Mouse (Mus musculus) liver, embryonic 13.5 days (tissue): ENCODE data around the gene Dytn. TPM values are rescaled to one million over a fixed set of nuclear protein-coding genes. Genes with fewer than 3 reads are reported as not detected.
A peak's percentile ranks its signal among the peaks of the same experiment; 100 is the strongest.
"Not testable (repeated sequence)": the region's sequence is repeated elsewhere in the genome, so short reads cannot be mapped to it uniquely, and the experiment has no call there.

Source experiments
- ATAC-seq: fragments of 200-750 bp; cut with Nextera tagmentation; 2 replicates; pipeline ENCODE4 v1.8.0; 2017; ENCODE audit warnings: low read depth, mild to moderate bottlenecking, moderate number of reproducible peaks, moderate library complexity
- DNase-seq: peaks from one replicate; pipeline ENCODE4 v3.0.0; 2022
- H3K27ac ChIP-seq: fragments of 300-500 bp; sonication (generic); 2 replicates; pipeline ENCODE4 v1.5.1; 2015; ENCODE audit warnings: moderate library complexity, mild to moderate bottlenecking, inconsistent platforms
- H3K27me3 ChIP-seq: fragments of 300-500 bp; sonication (generic); 2 replicates; pipeline ENCODE4 v1.6.1; 2015; ENCODE audit warnings: mild to moderate bottlenecking, inconsistent platforms
- H3K36me3 ChIP-seq: fragments of 300-500 bp; sonication (generic); 2 replicates; pipeline ENCODE4 v1.6.1; 2015; ENCODE audit warnings: mild to moderate bottlenecking, inconsistent platforms
- H3K4me1 ChIP-seq: fragments of 300-500 bp; sonication (generic); replicated peaks from 2 replicates; pipeline ENCODE4 v1.6.1; 2015; ENCODE audit warnings: inconsistent platforms
- H3K4me2 ChIP-seq: fragments of 300-500 bp; sonication (generic); 2 replicates; pipeline ENCODE4 v1.6.1; 2015; ENCODE audit warnings: inconsistent platforms, mild to moderate bottlenecking, moderate library complexity
- H3K4me3 ChIP-seq: fragments of 300-500 bp; sonication (generic); replicated peaks from 2 replicates; pipeline ENCODE4 v1.5.1; 2015; ENCODE audit warnings: mild to moderate bottlenecking, inconsistent platforms
- H3K9ac ChIP-seq: fragments of 300-500 bp; sonication (generic); 2 replicates; pipeline ENCODE4 v1.6.1; 2015; ENCODE audit warnings: mild to moderate bottlenecking, inconsistent platforms
- H3K9me3 ChIP-seq: fragments of 300-500 bp; sonication (generic); replicated peaks from 2 replicates; pipeline ENCODE4 v1.6.1; 2016; ENCODE audit warnings: inconsistent platforms
- WGBS: fragments of 180-500 bp; shearing (Covaris S2); methylation state at CpG from one replicate; pipeline ENCODE4 v1.1.7; 2015; ENCODE audit not compliant: insufficient replicate concordance; 5-methylcytosine and 5-hydroxymethylcytosine counted together
- polyA plus RNA-seq: library from polyadenylated mRNA; unstranded; fragments of >200 nt; fragmentation: Nextera tagmentation; extraction: Ambion mirVana; gene quantifications from 2 replicates; pipeline ENCODE4 v1.2.1, GENCODE M21; 2015

The Dytn gene
- polyA plus RNA-seq, 1 experiment from 2014 or later, result not detected

DNA sequence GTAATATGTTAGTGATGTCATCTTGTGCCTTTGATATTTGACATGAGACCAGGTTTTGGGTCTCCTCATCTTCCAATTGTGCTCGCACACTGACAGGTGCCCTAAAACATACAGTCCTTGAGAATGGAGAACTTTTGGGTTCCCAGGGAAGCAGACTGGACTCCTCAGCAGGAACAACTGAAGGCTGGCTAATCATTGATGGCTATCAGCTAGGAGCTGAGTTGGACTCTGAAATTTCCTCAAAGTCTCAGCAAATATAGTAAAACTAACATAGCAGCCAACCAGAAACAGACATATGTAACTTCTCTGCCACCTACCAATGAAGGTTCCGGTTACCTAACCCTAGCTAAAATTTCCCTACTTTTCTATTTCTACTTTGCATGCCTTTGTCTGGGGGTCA, 20.6 kb downstream of the Dytn start:
- DNase-seq, result no peak
- Histone ChIP-seq H3K4me2 (no peak overlapping the region), H3K27ac (no peak overlapping the region), H3K9me3 (no peaks in the 10 kb centered on the region), H3K27me3 (no peaks in the 10 kb centered on the region), H3K36me3 (no peaks in the 10 kb centered on the region), H3K4me1 (no peaks in the 10 kb centered on the region), H3K4me3 (no peak overlapping the region), H3K9ac (no peak overlapping the region)
- ATAC-seq, result no peak
- 76% methylated on average over 2 of the region's 2 CpGs for WGBS

DNA sequence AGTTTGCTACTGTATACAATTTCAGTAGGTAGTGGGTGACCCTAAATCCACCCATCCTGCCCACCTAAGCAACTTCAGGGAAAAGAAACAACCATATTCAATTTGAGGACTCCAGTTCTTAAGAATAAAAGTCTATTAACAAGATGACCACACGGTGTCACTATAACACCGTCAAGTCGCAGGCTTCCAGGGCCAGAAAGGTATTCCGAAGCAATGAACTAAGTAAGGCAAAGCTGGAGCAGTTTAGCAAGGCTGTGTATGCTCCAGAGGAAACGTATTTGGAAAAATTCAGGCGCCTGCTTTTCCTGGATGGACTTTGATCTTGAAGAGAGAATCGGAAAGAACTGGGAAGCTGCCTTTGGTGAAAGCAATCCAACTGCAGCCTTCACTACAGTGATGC, 27.1 kb downstream of the Dytn start:
- no peaks in the 10 kb centered on the region for H3K27me3 ChIP-seq
- DNase-seq, result peak; percentile 4
- no peak overlapping the region for H3K9ac ChIP-seq
- H3K4me3 ChIP-seq, result no peak overlapping the region
- H3K36me3 ChIP-seq, result no peaks in the 10 kb centered on the region
- H3K4me2 ChIP-seq, result no peak overlapping the region
- H3K9me3 ChIP-seq, result no peaks in the 10 kb centered on the region
- ATAC-seq, result no peak
- H3K27ac ChIP-seq, result no peak overlapping the region
- H3K4me1 ChIP-seq, result no peaks in the 10 kb centered on the region
- 2% methylated on average over 7 of the region's 7 CpGs for WGBS

DNA sequence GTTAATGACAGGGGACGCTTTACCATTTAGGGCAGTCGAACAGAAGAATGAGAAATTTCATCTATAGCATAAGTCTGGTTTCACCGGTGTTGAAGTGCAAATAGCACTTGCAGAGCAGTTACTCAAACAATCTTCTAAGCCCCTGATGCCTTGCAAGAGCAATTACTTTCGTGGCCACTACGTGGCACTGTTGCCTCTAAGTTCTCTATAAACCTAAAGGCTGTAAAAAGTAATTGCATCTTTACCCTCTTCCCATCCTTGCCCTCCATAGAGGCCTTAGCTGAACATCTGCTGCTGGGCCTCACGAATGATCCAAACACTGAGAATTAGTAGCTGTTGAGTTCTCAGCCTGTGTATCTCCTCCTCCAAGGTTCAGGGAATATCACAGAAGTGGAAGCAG, 28.7 kb downstream of the Dytn start:
- Histone ChIP-seq H3K36me3 (no peaks in the 10 kb centered on the region), H3K4me1 (no peaks in the 10 kb centered on the region), H3K4me2 (no peak overlapping the region), H3K9ac (no peak overlapping the region), H3K9me3 (no peaks in the 10 kb centered on the region), H3K27me3 (no peaks in the 10 kb centered on the region), H3K4me3 (no peak overlapping the region), H3K27ac (no peak overlapping the region)
- ATAC-seq (no peak), DNase-seq (peak; percentile 17)
- 8% methylated on average over 6 of the region's 6 CpGs for WGBS

DNA sequence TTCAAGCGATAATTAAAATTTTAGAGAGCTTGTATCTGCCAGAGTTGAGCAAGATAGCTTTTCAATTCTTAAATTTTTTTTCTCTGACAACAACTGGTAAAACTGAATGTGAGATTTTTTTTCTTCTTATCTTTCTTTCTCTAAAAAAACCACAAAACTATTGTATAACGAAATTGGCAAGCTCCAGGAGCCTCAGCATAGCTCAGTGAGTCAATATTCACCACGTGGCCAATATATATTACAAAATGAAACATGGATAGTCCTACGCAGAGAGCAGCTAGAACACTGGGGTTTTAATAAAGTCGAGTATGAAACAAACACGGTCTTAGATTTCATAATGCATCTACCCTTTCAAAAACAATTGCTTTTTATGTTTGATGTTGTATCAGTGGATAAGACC, 46.8 kb downstream of the Dytn start:
- Histone ChIP-seq H3K36me3 (no peaks in the 10 kb centered on the region), H3K9me3 (no peaks in the 10 kb centered on the region), H3K4me3 (no peak overlapping the region), H3K27ac (no peak overlapping the region), H3K9ac (no peak overlapping the region), H3K4me1 (no peaks in the 10 kb centered on the region), H3K4me2 (no peak overlapping the region), H3K27me3 (no peaks in the 10 kb centered on the region)
- DNase-seq, result no peak
- ATAC-seq, result no peak
- 57% methylated on average over 6 of the region's 6 CpGs for WGBS

DNA sequence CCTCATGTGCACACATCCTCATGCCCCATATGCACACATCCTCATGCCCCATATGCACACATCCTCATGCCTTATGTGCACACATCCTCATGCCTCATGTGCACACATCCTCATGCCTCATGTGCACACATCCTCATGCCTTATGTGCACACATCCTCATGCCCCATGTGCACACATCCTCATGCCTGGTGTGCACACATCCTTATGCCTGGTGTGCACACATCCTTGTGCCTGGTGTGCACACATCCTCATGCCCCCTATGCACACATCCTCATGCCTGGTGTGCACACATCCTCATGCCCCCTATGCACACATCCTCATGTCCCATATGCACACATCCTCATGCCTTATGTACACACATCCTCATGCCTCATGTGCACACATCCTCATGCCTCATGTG, 56.3 kb downstream of the Dytn start:
- not testable (repeated sequence) for H3K9ac ChIP-seq, DNase-seq

DNA sequence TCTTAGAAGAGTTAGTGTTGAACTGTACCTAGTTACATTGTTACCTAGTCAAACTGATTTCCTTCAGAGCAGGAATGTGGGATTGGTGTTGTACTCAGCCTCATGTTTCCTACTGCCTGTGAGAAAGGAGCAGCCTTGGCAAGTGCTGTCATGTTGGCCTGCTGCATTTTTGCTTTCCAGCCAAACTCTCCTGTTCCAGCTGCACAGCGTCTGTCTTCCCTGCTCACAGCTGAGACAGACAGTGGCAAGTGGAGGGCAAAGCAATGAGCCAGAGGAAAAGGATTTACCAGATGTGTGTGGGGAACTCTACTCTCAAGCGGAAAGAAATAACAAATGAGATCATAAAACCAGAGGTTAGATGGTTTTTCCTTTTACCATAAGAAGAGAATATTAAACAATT, 58.5 kb downstream of the Dytn start:
- H3K9me3 ChIP-seq, result 0 out of 2 replicates have a peak, but pooled peaks cover 7% of the 10 kb centered on the region
- H3K36me3 ChIP-seq, result no peaks in the 10 kb centered on the region
- H3K4me2 ChIP-seq, result no peak overlapping the region
- no peak for DNase-seq
- no peak overlapping the region for H3K27ac ChIP-seq
- H3K4me1 ChIP-seq, result no peaks in the 10 kb centered on the region
- H3K9ac ChIP-seq, result no peak overlapping the region
- 49% methylated on average over 2 of the region's 2 CpGs for WGBS
- no peak overlapping the region for H3K4me3 ChIP-seq
- no peak for ATAC-seq
- H3K27me3 ChIP-seq, result no peaks in the 10 kb centered on the region

More for the DNA sequence above, 56.3 kb downstream of the Dytn start:
- H3K4me1 ChIP-seq, H3K27me3 ChIP-seq, ATAC-seq, H3K36me3 ChIP-seq, H3K4me3 ChIP-seq, H3K27ac ChIP-seq, H3K4me2 ChIP-seq, H3K9me3 ChIP-seq: not testable (repeated sequence)

DNA sequence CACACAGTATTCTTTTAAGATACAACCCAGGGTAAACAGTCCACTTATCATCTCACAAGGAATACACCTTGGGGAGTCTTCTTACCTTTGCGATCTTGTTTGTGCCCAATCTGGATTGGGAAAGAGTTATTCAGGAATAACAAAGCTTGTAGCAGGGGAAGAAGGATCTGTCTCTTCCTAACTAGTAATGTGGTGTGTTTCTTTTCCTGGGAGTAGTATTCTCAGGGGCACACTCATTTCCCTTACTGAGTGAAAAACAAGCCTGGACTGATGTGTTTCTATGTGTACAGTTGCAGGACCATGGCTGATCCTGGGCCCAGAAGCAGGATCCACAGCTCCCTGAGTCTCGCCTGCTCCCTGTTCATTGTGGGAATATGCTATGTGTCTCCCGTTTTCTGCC, 71.1 kb downstream of the Dytn start, which contains the start of gene Gm39653:
Gene Gm39653 (plus strand): TSS at position 301 of the 400 bp plus-strand sequence.
- H3K4me2 ChIP-seq, result no peak within 1 kb of the TSS
- no peak for DNase-seq
- H3K4me1 ChIP-seq, result no peaks in the 10 kb centered on the region
- no peaks in the 10 kb centered on the region for H3K36me3 ChIP-seq
- no peak within 1 kb of the TSS for H3K4me3 ChIP-seq
- H3K9me3 ChIP-seq, result no peaks in the 10 kb centered on the region
- 54% methylated on average over 3 of the region's 3 CpGs for WGBS
- H3K27me3 ChIP-seq, result 0 out of 2 replicates have a peak, but pooled peaks cover 3% of the 10 kb centered on the region
- no peak for ATAC-seq
- H3K9ac ChIP-seq, result no peak within 1 kb of the TSS
- H3K27ac ChIP-seq, result no peak within 1 kb of the TSS

DNA sequence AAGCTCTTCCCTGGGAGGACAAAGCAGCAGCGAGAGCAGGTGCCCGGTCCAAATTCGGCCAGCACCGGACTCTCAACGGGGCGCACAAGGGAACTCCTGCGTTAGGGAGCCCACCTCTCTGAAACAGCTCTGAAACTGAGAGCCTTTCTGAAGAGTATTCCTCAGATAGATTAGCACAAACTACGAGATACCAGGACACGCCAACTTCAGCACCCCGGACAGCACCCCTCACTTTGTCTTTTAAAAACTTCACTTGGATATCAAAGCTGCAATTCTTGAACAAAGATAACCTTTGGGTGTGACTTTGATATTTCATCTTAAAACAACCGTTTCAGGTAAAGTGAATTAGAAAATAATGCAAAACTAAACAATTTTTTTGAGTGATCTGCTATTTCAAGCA, 72.1 kb downstream of the Dytn start:
- ATAC-seq (no peak), DNase-seq (no peak)
- 1% methylated on average over 11 of the region's 11 CpGs for WGBS

DNA sequence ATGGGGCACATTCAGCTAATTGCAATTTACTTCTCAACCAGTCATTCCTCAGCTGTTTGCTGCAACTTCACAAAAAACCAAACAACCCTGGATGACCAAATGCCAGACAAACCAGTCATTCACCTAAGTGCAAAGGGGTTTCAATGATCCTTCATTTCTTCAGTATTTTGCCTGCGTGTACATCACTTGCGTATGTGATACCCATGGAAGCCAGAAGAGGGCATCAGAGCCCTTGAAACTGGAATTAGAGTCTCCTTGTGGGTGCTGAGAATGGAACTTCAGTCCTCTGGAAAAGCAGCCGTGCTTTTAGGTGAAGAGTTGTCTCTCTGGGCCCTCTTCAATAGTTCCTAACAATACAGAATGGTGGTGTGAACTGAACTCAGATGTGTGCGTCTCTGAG, 77.1 kb downstream of the Dytn start:
- 74% methylated on average over 4 of the region's 4 CpGs for WGBS
- Histone ChIP-seq H3K36me3 (no peaks in the 10 kb centered on the region), H3K4me3 (no peak overlapping the region), H3K27ac (no peak overlapping the region), H3K9me3 (no peaks in the 10 kb centered on the region), H3K4me2 (no peak overlapping the region), H3K9ac (no peak overlapping the region), H3K4me1 (no peaks in the 10 kb centered on the region), H3K27me3 (0 out of 2 replicates have a peak, but pooled peaks cover 3% of the 10 kb centered on the region)
- ATAC-seq, result no peak
- no peak for DNase-seq

More for the DNA sequence above, 72.1 kb downstream of the Dytn start:
- Histone ChIP-seq H3K9me3 (no peaks in the 10 kb centered on the region), H3K36me3 (no peaks in the 10 kb centered on the region), H3K9ac (no peak overlapping the region), H3K4me1 (no peaks in the 10 kb centered on the region), H3K4me2 (no peak overlapping the region), H3K27ac (no peak overlapping the region), H3K27me3 (0 out of 2 replicates have a peak, but pooled peaks cover 3% of the 10 kb centered on the region), H3K4me3 (no peak overlapping the region)

DNA sequence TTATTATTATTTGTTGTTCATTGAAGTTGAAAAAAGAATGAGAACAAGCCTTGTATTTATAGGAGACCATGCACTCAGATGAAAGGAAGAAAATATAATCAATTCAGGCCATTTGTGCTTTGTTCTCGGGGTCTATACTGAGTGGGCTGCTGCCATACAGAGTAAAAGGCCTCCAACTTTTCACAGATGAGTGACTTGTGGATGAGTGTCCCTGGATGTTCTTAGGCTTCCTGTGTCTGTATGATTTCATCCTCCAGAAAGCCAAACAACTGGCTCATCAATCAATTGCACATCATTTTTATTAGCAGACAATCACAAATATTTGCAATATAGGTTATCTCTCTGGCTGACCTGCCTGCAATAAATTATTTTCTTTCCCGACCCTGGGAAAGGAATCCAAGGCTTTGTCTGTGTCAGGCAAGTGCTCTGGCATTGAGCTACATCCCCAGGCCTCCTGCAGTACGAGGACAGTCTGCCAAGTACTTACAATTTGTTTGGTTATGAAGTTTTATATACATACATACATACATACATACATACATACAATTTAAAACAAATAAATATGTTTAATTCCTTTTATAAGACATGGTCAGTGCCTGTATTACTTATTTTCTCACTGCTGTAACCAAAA, 82.7 kb downstream of the Dytn start:
- 34% methylated on average over 3 of the region's 3 CpGs for WGBS
- H3K36me3 ChIP-seq, result no peaks in the 10 kb centered on the region
- no peak overlapping the region for H3K4me2 ChIP-seq
- H3K9me3 ChIP-seq, result no peaks in the 10 kb centered on the region
- H3K27me3 ChIP-seq, result no peaks in the 10 kb centered on the region
- no peak overlapping the region for H3K27ac ChIP-seq
- no peak for ATAC-seq
- no peaks in the 10 kb centered on the region for H3K4me1 ChIP-seq
- no peak for DNase-seq
- no peak overlapping the region for H3K9ac ChIP-seq
- H3K4me3 ChIP-seq, result no peak overlapping the region

DNA sequence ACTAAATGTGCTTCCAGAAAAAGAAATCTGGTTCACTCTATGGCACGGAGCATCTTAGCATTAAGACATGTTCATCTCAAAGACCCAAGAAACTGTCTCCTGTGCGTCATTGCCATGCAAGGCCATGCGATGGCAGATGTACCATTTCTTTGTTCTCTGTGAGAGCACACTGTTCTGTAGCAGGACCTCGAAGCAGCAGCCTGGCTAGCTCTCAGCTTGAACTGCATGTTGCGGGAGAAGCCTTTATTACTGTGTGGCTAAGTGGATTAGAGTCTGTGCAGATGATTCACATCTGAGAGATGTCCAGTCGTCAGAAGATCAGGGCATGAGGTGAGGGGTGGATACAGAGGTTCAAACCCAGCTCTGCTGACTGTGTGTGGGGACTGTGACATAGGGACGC, 99.9 kb downstream of the Dytn start:
- no peaks in the 10 kb centered on the region for H3K36me3 ChIP-seq
- no peaks in the 10 kb centered on the region for H3K27me3 ChIP-seq
- H3K4me3 ChIP-seq, result no peak overlapping the region
- WGBS, result 60% methylated on average over 7 of the region's 7 CpGs
- H3K9me3 ChIP-seq, result no peaks in the 10 kb centered on the region
- no peaks in the 10 kb centered on the region for H3K4me1 ChIP-seq
- H3K27ac ChIP-seq, result no peak overlapping the region
- DNase-seq, result no peak
- H3K9ac ChIP-seq, result no peak overlapping the region
- ATAC-seq, result no peak
- no peak overlapping the region for H3K4me2 ChIP-seq

DNA sequence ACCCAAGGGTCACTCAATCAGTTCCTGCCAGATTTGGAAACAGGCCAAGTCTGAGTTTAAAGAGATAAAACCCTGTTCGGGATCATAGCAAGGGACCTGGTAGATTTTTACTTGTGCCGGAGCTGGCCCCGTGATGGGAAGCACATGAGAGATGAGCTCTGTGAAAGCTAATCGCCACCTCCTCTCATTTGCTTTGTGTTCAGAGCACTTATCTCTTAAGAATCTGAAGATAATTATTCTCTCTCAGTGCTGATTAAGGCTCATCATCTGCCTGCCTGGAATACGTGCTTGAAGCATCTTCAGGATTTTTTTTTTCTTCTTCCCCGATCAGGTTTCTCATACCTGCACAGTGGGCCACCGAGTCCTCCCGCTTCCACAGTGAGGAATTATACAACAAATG, 107.6 kb downstream of the Dytn start:
- Histone ChIP-seq H3K4me2 (no peak overlapping the region), H3K27ac (no peak overlapping the region), H3K4me3 (no peak overlapping the region), H3K36me3 (no peaks in the 10 kb centered on the region), H3K4me1 (no peaks in the 10 kb centered on the region), H3K9me3 (no peaks in the 10 kb centered on the region), H3K27me3 (no peaks in the 10 kb centered on the region), H3K9ac (no peak overlapping the region)
- DNase-seq (no peak), ATAC-seq (no peak)
- WGBS, result 71% methylated on average over 8 of the region's 8 CpGs
